Mouse (Mus musculus) right cerebral cortex, adult 2 months (tissue): ENCODE measurements around the gene Cyfip1.
"Not testable (repeated sequence)": the region's sequence is repeated elsewhere in the genome, so short reads cannot be mapped to it uniquely, and the experiment has no call there.

ENCODE experiments used
- DNase-seq, 2 experiments: peaks; one replicate each; pipeline ENCODE4 v3.0.0; 2021 to 2022; ENCODE audit warnings: low spot score in 2 of 2

The Cyfip1 gene

GRCm38 (mm10) chr7:55865044-55865443 lies 23.5 kb downstream of the Cyfip1 start:
- DNase-seq = no peak

- no peak for DNase-seq
Observed at GRCm38 (mm10) chr7:55865750-55866416, 24.3 kb downstream of the Cyfip1 start.

- no peak for DNase-seq
Observed at GRCm38 (mm10) chr7:55868247-55868646, 26.7 kb downstream of the Cyfip1 start.

GRCm38 (mm10) chr7:55869220-55869619 lies 27.7 kb downstream of the Cyfip1 start:
- no peak for DNase-seq

GRCm38 (mm10) chr7:55870340-55871020 lies 28.9 kb downstream of the Cyfip1 start:
- DNase-seq = no peak

GRCm38 (mm10) chr7:55871476-55871875 lies 29.9 kb downstream of the Cyfip1 start:
- no peak for DNase-seq

GRCm38 (mm10) chr7:55874703-55875102 lies 33.2 kb downstream of the Cyfip1 start:
- DNase-seq = no peak

- DNase-seq = no peak
Observed at GRCm38 (mm10) chr7:55877721-55878120, 36.2 kb downstream of the Cyfip1 start.

- DNase-seq = no peak
Observed at GRCm38 (mm10) chr7:55880882-55881281, 39.3 kb downstream of the Cyfip1 start.

GRCm38 (mm10) chr7:55888603-55889002 lies 47.1 kb downstream of the Cyfip1 start:
- no peak for DNase-seq

- no peak for DNase-seq
Observed at GRCm38 (mm10) chr7:55889996-55890395, 48.5 kb downstream of the Cyfip1 start.

- DNase-seq = peak; percentile 26 to 48
Observed at GRCm38 (mm10) chr7:55890731-55891130, 49.2 kb downstream of the Cyfip1 start.

GRCm38 (mm10) chr7:55891797-55892196 lies 50.3 kb downstream of the Cyfip1 start:
- DNase-seq = no peak

GRCm38 (mm10) chr7:55903766-55904165 lies 62.2 kb downstream of the Cyfip1 start:
- no peak for DNase-seq

- DNase-seq = no peak
Observed at GRCm38 (mm10) chr7:55905449-55905848, 63.9 kb downstream of the Cyfip1 start.

GRCm38 (mm10) chr7:55909519-55909918 lies 68.0 kb downstream of the Cyfip1 start:
- DNase-seq = no peak

GRCm38 (mm10) chr7:55910356-55910755 lies 68.8 kb downstream of the Cyfip1 start:
- DNase-seq = no peak

- DNase-seq = peak in 1 of 2 experiments; percentile 22
Observed at GRCm38 (mm10) chr7:55911371-55911770, 69.8 kb downstream of the Cyfip1 start.

- no peak for DNase-seq
Observed at GRCm38 (mm10) chr7:55912118-55912517, 70.6 kb downstream of the Cyfip1 start.

- not testable (repeated sequence) for DNase-seq
Observed at GRCm38 (mm10) chr7:55918365-55918764, 76.8 kb downstream of the Cyfip1 start.

- DNase-seq = no peak
Observed at GRCm38 (mm10) chr7:55927262-55927661, 85.7 kb downstream of the Cyfip1 start.

GRCm38 (mm10) chr7:55928649-55929048 lies 87.1 kb downstream of the Cyfip1 start:
- DNase-seq = no peak

GRCm38 (mm10) chr7:55935025-55935424 lies 93.5 kb downstream of the Cyfip1 start:
- no peak for DNase-seq
